In genomic region chr8:95816044-95816708, GRCm38 (mm10) we compare ENCODE assay signal across 23 mouse cellular contexts. TPM values are rescaled to one million over a fixed set of nuclear protein-coding genes. Genes with fewer than 3 reads are reported as not detected.
DNase-seq lines count a peak whose midpoint lies in the region; ATAC-seq lines count a peak whose summit lies in the region.
"Had no signal": no experiment of that assay in that cellular context is flagged by ENCODE, and none has a peak within 500 bp of the region (broad histone marks: within the 10 kb centered on the region; RNA-seq: fewer than 3 reads in every experiment).

No protein-coding gene starts in this region.

- H3K4me3 ChIP-seq in heart, embryonic 10.5 days, result no peak overlapping the region
- no peak overlapping the region for H3K4me3 ChIP-seq in midbrain, embryonic 11.5 days (ENCODE audit: low read depth, low read length)
- H3K4me3 ChIP-seq in midbrain, embryonic 15.5 days, result no peak overlapping the region
- no peak overlapping the region for H3K4me3 ChIP-seq in intestine, embryonic 16.5 days (ENCODE audit: low read length)
- H3K4me3 ChIP-seq: embryonic facial prominence, embryonic 13.5 days; gastrocnemius, adult 2 months; hindbrain, embryonic 15.5 days; limb, embryonic 10.5 days had no signal

- ATAC-seq in midbrain, embryonic 11.5 days (ENCODE audit: low FRiP score), result no peak
- no peak for ATAC-seq in midbrain, embryonic 15.5 days (replicated peaks)
- peak; percentile 95 for ATAC-seq in intestine, embryonic 16.5 days
- ATAC-seq: forebrain, embryonic 16.5 days; liver, postnatal 0 days had no signal

- H3K4me1 ChIP-seq in heart, embryonic 10.5 days, result peaks cover 41% of the 10 kb centered on the region
- no peaks in the 10 kb centered on the region for H3K4me1 ChIP-seq in midbrain, embryonic 11.5 days (ENCODE audit: control insufficient read depth, insufficient read depth, low read length)
- no peaks in the 10 kb centered on the region for H3K4me1 ChIP-seq in midbrain, embryonic 15.5 days
- H3K4me1 ChIP-seq in intestine, embryonic 16.5 days (ENCODE audit: control insufficient read depth, insufficient read depth, low read length), result no peaks in the 10 kb centered on the region
- H3K4me1 ChIP-seq: hindbrain, embryonic 15.5 days had no signal

- H3K27me3 ChIP-seq in heart, embryonic 10.5 days (ENCODE audit: insufficient read depth, poor library complexity, severe bottlenecking), result no peaks in the 10 kb centered on the region
- H3K27me3 ChIP-seq in midbrain, embryonic 11.5 days (ENCODE audit: control insufficient read depth, insufficient read depth, low read length), result no peaks in the 10 kb centered on the region
- H3K27me3 ChIP-seq in midbrain, embryonic 15.5 days (replicated peaks), result no peaks in the 10 kb centered on the region
- no peaks in the 10 kb centered on the region for H3K27me3 ChIP-seq in intestine, embryonic 16.5 days (replicated peaks; ENCODE audit: control insufficient read depth, insufficient read depth, low read length)
- H3K27me3 ChIP-seq: embryonic facial prominence, embryonic 13.5 days; hindbrain, embryonic 15.5 days had no signal

- H3K36me3 ChIP-seq in heart, embryonic 10.5 days, result no peaks in the 10 kb centered on the region
- no peaks in the 10 kb centered on the region for H3K36me3 ChIP-seq in midbrain, embryonic 11.5 days (ENCODE audit: control insufficient read depth, insufficient read depth, low read length)
- no peaks in the 10 kb centered on the region for H3K36me3 ChIP-seq in midbrain, embryonic 15.5 days (replicated peaks)
- no peaks in the 10 kb centered on the region for H3K36me3 ChIP-seq in intestine, embryonic 16.5 days (ENCODE audit: control insufficient read depth, insufficient read depth, low read length)
- H3K36me3 ChIP-seq: embryonic facial prominence, embryonic 13.5 days; hindbrain, embryonic 15.5 days; limb, embryonic 10.5 days had no signal

- 41% methylated on average over 6 of the region's 6 CpGs for WGBS in heart, embryonic 10.5 days
- WGBS in midbrain, embryonic 11.5 days, result 51% methylated on average over 6 of the region's 6 CpGs
- WGBS in midbrain, embryonic 15.5 days, result 54% methylated on average over 6 of the region's 6 CpGs
- 29% methylated on average over 6 of the region's 6 CpGs for WGBS in intestine, embryonic 16.5 days

- DNase-seq in heart, embryonic 10.5 days (ENCODE audit: low spot score), result no peak
- no peak for DNase-seq in heart, adult 18-20 months
- DNase-seq in midbrain, embryonic 11.5 days (ENCODE audit: low spot score, missing footprints), result peak; percentile 26
- no peak for DNase-seq in kidney, postnatal 4 days
- DNase-seq in layer of hippocampus, adult 8-10 months (ENCODE audit: low spot score in 2 of 2), result no peak
- DNase-seq in B cell, adult 2 months, result no peak
- DNase-seq: adrenal gland, postnatal 10 days; cerebellum, adult 11 months; cerebellum, postnatal 14 days; gastrocnemius, adult 2 months; heart, postnatal 36 days; kidney, adult 2 months; kidney, postnatal 14 days; layer of hippocampus, adult 9-11 months; liver, postnatal 0 days; right cerebral cortex, postnatal 4 days; thymus, postnatal 25 days had no signal

- peak overlapping the region; percentile 67; the same call in 1 of the 2 replicates for H3K27ac ChIP-seq in heart, embryonic 10.5 days
- no peak overlapping the region for H3K27ac ChIP-seq in midbrain, embryonic 11.5 days (ENCODE audit: low read depth, low read length)
- H3K27ac ChIP-seq in midbrain, embryonic 15.5 days, result no peak overlapping the region
- no peak overlapping the region for H3K27ac ChIP-seq in intestine, embryonic 16.5 days (ENCODE audit: low read length)
- H3K27ac ChIP-seq: embryonic facial prominence, embryonic 13.5 days; gastrocnemius, adult 2 months; hindbrain, embryonic 15.5 days; limb, embryonic 10.5 days had no signal

- H3K4me2 ChIP-seq in midbrain, embryonic 11.5 days, result no peak overlapping the region
- H3K4me2 ChIP-seq in midbrain, embryonic 15.5 days, result no peak overlapping the region
- no peak overlapping the region for H3K4me2 ChIP-seq in intestine, embryonic 16.5 days (ENCODE audit: low read depth, low read length)
- H3K4me2 ChIP-seq: embryonic facial prominence, embryonic 13.5 days; hindbrain, embryonic 15.5 days had no signal

- no peaks in the 10 kb centered on the region for H3K9me3 ChIP-seq in heart, embryonic 10.5 days
- H3K9me3 ChIP-seq in midbrain, embryonic 11.5 days (ENCODE audit: control insufficient read depth, low read length), result no peaks in the 10 kb centered on the region
- no peaks in the 10 kb centered on the region for H3K9me3 ChIP-seq in midbrain, embryonic 15.5 days
- H3K9me3 ChIP-seq in intestine, embryonic 16.5 days (ENCODE audit: control insufficient read depth, low read length), result no peaks in the 10 kb centered on the region
- H3K9me3 ChIP-seq: embryonic facial prominence, embryonic 13.5 days; hindbrain, embryonic 15.5 days; limb, embryonic 10.5 days had no signal

- H3K9ac ChIP-seq in midbrain, embryonic 11.5 days (ENCODE audit: low read length), result no peak overlapping the region
- no peak overlapping the region for H3K9ac ChIP-seq in midbrain, embryonic 15.5 days
- H3K9ac ChIP-seq in intestine, embryonic 16.5 days (ENCODE audit: low read depth, low read length), result no peak overlapping the region
- H3K9ac ChIP-seq: embryonic facial prominence, embryonic 13.5 days; hindbrain, embryonic 15.5 days; liver, postnatal 0 days had no signal

RNA-seq across cellular contexts. Expression of gene Cnot1, which starts 8.9 kb away (rescaled TPM):
- polyA plus RNA-seq in heart, embryonic 10.5 days (2016; fragmentation: Nextera tagmentation; extraction: Ambion mirVana), result 81.1 and 87.1 TPM in 2 replicates
- total RNA-seq in heart, adult 18-20 months (2021), result 100 to 1,000 TPM in 1 of 2 experiments, 10 to 100 TPM in 1; 99.8 to 110 TPM
- 109 and 111 TPM in 2 replicates for polyA plus RNA-seq in midbrain, embryonic 11.5 days (2014; fragmentation: Nextera tagmentation; extraction: Ambion mirVana)
- 48.8 and 50.8 TPM in 2 replicates for polyA plus RNA-seq in midbrain, embryonic 15.5 days (2015; fragmentation: Nextera tagmentation; extraction: Ambion mirVana)
- polyA plus RNA-seq in intestine, embryonic 16.5 days (2015; fragmentation: Nextera tagmentation; extraction: Ambion mirVana), result 44.4 and 46.7 TPM in 2 replicates
- total RNA-seq in layer of hippocampus, adult 8-10 months (2022), result 100 to 1,000 TPM; 116 to 162 (median 145) TPM

RNA-seq across cellular contexts. Expression of gene Sap18b, which starts 9.0 kb away (rescaled TPM):
- 321 and 398 TPM in 2 replicates for polyA plus RNA-seq in heart, embryonic 10.5 days (2016; fragmentation: Nextera tagmentation; extraction: Ambion mirVana)
- 10 to 100 TPM; 90.8 to 97.5 TPM for total RNA-seq in heart, adult 18-20 months (2021)
- polyA plus RNA-seq in midbrain, embryonic 11.5 days (2014; fragmentation: Nextera tagmentation; extraction: Ambion mirVana), result 398 and 408 TPM in 2 replicates
- 196 and 201 TPM in 2 replicates for polyA plus RNA-seq in midbrain, embryonic 15.5 days (2015; fragmentation: Nextera tagmentation; extraction: Ambion mirVana)
- 309 and 333 TPM in 2 replicates for polyA plus RNA-seq in intestine, embryonic 16.5 days (2015; fragmentation: Nextera tagmentation; extraction: Ambion mirVana)
- 100 to 1,000 TPM in 2 of 4 experiments, 10 to 100 TPM in 2; 63.0 to 115 (median 93.6) TPM for total RNA-seq in layer of hippocampus, adult 8-10 months (2022)

RNA-seq across cellular contexts. Expression of gene Slc38a7, which starts 37.2 kb away (rescaled TPM):
- polyA plus RNA-seq in heart, embryonic 10.5 days (2016; fragmentation: Nextera tagmentation; extraction: Ambion mirVana), result 13.5 and 14.3 TPM in 2 replicates
- 10 to 100 TPM; 10.7 to 11.3 TPM for total RNA-seq in heart, adult 18-20 months (2021)
- polyA plus RNA-seq in midbrain, embryonic 11.5 days (2014; fragmentation: Nextera tagmentation; extraction: Ambion mirVana), result 16.5 and 17.2 TPM in 2 replicates
- polyA plus RNA-seq in midbrain, embryonic 15.5 days (2015; fragmentation: Nextera tagmentation; extraction: Ambion mirVana), result 30.3 and 32.2 TPM in 2 replicates
- 28.1 and 36.3 TPM in 2 replicates for polyA plus RNA-seq in intestine, embryonic 16.5 days (2015; fragmentation: Nextera tagmentation; extraction: Ambion mirVana)
- total RNA-seq in layer of hippocampus, adult 8-10 months (2022), result 10 to 100 TPM; 29.0 to 32.8 (median 29.8) TPM
